Mouse (Mus musculus) heart, embryonic 16.5 days (tissue): Measurements from ENCODE around the gene Tekt5. TPM values are rescaled to one million over a fixed set of nuclear protein-coding genes. Genes with fewer than 3 reads are reported as not detected.

Experiments
- ATAC-seq: fragments of 200-750 bp; cut with Nextera tagmentation; replicated peaks from 2 replicates; pipeline ENCODE4 v1.8.0; 2017; ENCODE audit warnings: moderate number of reproducible peaks; ENCODE audit not compliant: insufficient read depth, low FRiP score; ENCODE audit errors: extremely low read depth
- H3K27ac ChIP-seq: fragments of 300-500 bp; sonication (generic); 2 replicates; pipeline ENCODE4 v1.5.1; 2014; ENCODE audit warnings: mild to moderate bottlenecking, low read length, control low read depth, moderate library complexity
- H3K27me3 ChIP-seq: fragments of 300-500 bp; sonication (generic); 2 replicates; pipeline ENCODE4 v1.6.1; 2014; ENCODE audit warnings: low read length, mixed read lengths; ENCODE audit not compliant: control insufficient read depth, insufficient read depth
- H3K36me3 ChIP-seq: fragments of 300-500 bp; sonication (generic); 2 replicates; pipeline ENCODE4 v1.6.1; 2014; ENCODE audit not compliant: control insufficient read depth, insufficient read depth
- H3K4me1 ChIP-seq: fragments of 300-500 bp; sonication (generic); 2 replicates; pipeline ENCODE4 v1.6.1; 2014; ENCODE audit warnings: low read length, mixed read lengths; ENCODE audit not compliant: control insufficient read depth, insufficient read depth
- H3K4me2 ChIP-seq: fragments of 300-500 bp; sonication (generic); 2 replicates; pipeline ENCODE4 v1.6.1; 2014; ENCODE audit warnings: low read depth, mild to moderate bottlenecking, control low read depth, low read length
- H3K4me3 ChIP-seq: fragments of 300-500 bp; sonication (generic); 2 replicates; pipeline ENCODE4 v1.5.1; 2014; ENCODE audit warnings: mild to moderate bottlenecking, control low read depth, low read length
- H3K9ac ChIP-seq: fragments of 300-500 bp; sonication (generic); 2 replicates; pipeline ENCODE4 v1.6.1; 2014; ENCODE audit warnings: low read length, control low read depth
- H3K9me3 ChIP-seq: fragments of 300-500 bp; sonication (generic); replicated peaks from 2 replicates; pipeline ENCODE4 v1.6.1; 2016; ENCODE audit warnings: low read length; ENCODE audit not compliant: control insufficient read depth
- WGBS: fragments of 180-500 bp; shearing (Covaris S2); extraction: QIAGEN DNeasy Blood & Tissue Kit; methylation state at CpG from one replicate; pipeline ENCODE4 v1.1.7; 2014; 5-methylcytosine and 5-hydroxymethylcytosine counted together
- polyA plus RNA-seq: library from polyadenylated mRNA; unstranded; fragments of >200 nt; fragmentation: Nextera tagmentation; extraction: Ambion mirVana; gene quantifications from 2 replicates; pipeline ENCODE4 v1.2.1, GENCODE M21; 2015

Tekt5 gene
- polyA plus RNA-seq, 1 experiment from 2014 or later, result 1.3 TPM

DNA sequence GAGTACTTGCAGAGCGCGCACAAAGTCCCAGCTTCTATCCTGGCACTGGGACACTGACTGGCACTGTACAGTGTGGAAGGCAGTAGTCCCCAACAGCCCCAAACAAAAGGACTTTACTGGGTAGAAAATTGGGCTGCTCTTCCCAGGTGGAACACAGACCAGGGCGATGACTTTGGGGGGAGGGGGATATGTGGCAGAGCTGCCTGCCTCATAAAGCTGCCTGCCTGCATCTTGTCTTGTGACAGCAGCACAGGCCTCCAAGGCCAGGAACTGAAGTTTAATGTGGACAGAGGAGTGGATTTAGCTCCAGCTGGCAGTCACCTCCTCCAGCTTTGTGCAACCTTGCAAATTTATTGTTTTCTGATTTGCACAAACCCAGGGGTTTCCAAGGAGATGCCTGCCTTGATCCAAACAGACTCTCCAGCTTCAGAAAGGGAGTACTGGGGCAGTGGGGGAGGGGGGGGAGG is 25.8 kb downstream of the Tekt5 start:
- H3K9me3 ChIP-seq, result no peaks in the 10 kb centered on the region
- H3K4me1 ChIP-seq, result peaks cover 13% of the 10 kb centered on the region
- H3K4me2 ChIP-seq, result no peak overlapping the region
- H3K36me3 ChIP-seq, result no peaks in the 10 kb centered on the region
- 0 out of 2 replicates have a peak overlapping the region, but pooled peaks have one; percentile 27 for H3K27ac ChIP-seq
- no peak overlapping the region for H3K9ac ChIP-seq
- 52% methylated on average over 3 of the region's 3 CpGs for WGBS
- ATAC-seq, result 0 out of 2 replicates have a peak, but pooled peaks have one; percentile 24
- no peak overlapping the region for H3K4me3 ChIP-seq
- no peaks in the 10 kb centered on the region for H3K27me3 ChIP-seq

DNA sequence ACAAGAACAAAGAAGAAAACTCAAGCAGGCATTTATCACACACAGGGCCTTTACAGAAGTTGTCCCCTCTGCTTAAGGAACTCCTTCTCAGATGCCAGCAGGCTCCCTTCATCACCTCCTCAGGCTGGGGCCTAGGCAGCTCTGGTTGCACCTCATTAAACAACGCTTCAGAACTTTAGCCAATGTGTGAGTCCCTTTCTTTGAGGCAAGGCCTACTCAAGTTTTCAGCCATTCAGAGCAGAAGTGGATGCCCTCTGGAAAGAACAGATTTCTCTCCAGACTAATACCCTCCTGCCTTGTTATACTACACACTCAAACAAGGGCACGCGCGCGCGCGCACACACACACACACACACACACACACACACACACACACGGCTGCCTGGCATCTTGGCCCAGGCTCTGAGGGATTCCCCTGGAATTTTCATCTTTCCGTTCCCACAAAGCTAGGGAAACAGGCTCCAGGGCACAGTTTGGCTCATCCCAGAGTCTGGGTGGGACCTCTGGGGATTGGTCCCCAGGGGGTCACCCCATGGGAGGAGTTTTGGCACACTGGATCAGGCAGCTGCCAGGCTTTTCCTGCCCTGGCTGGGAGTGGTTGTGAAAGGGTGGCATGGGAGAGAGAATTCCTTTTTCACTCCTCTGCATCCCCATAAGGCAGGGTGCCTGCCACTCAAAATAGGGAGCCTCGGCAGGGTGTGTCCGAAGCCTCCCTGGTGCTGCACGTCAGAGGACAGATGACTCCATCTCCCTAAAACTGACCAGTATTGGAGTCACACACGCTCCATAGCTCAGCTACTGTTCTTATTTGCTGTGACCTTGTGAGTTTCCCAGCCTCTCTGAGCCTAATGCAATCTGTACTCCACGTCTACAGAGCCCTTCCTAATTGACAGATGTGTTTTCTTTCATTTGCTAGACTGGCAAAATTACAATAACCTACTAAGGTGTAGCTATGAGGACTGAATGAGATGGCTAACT is 28.8 kb downstream of the Tekt5 start:
- Histone ChIP-seq H3K9ac (no peak overlapping the region), H3K9me3 (no peaks in the 10 kb centered on the region), H3K27ac (peak overlapping the region; percentile 62), H3K27me3 (no peaks in the 10 kb centered on the region), H3K36me3 (no peaks in the 10 kb centered on the region), H3K4me1 (peaks cover 12% of the 10 kb centered on the region), H3K4me2 (no peak overlapping the region), H3K4me3 (no peak overlapping the region)
- peak; percentile 57 for ATAC-seq
- WGBS, result 67% methylated on average over 14 of the region's 14 CpGs

DNA sequence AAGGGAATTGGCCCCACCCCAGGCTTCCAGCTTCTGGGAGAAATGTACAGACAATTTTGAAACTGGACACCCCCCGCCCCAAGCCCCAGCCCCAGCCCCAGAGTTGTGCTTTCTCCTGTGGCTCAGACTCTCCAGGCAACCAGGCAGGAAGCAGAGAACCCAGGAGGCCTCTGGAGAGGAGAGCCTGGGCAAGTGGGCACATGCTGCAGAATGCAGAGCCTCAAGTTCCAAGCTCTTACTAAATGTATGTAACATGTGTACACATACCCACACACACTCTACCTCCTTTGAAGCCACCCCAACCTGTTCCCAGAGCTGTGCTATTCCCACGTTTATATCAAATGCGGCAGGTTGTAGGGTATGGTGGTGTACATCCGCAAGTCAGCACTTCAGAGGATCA is 29.5 kb downstream of the Tekt5 start:
- Histone ChIP-seq H3K36me3 (no peaks in the 10 kb centered on the region), H3K4me1 (peaks cover 12% of the 10 kb centered on the region), H3K9ac (no peak overlapping the region), H3K4me2 (no peak overlapping the region), H3K27ac (peak overlapping the region; percentile 62; the same call in 1 of the 2 replicates), H3K9me3 (no peaks in the 10 kb centered on the region), H3K27me3 (no peaks in the 10 kb centered on the region), H3K4me3 (no peak overlapping the region)
- WGBS, result 78% methylated on average over 4 of the region's 4 CpGs
- ATAC-seq, result 0 out of 2 replicates have a peak, but pooled peaks have one; percentile 13

DNA sequence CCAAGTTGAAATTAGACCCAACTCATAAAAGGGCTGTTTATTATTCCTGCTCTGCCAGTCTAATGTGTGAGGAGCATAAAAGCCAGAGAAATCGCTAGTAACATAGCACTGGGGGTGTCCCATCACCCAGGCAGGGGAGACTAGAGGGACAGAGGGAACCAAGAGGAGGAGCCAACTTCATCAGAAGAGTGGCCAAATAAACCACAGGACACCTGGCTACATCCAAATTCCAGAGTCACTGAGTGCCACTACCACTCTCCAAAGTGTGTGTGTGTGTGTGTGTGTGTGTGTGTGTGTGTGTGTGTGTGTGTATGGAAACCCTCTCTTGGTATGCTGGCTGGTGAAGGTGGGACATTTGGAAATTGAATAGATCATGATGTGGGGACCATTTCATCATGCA is 32.2 kb downstream of the Tekt5 start:
- ATAC-seq, result no peak
- Histone ChIP-seq H3K4me2 (no peak overlapping the region), H3K4me3 (no peak overlapping the region), H3K9ac (no peak overlapping the region), H3K36me3 (no peaks in the 10 kb centered on the region), H3K9me3 (no peaks in the 10 kb centered on the region), H3K27ac (no peak overlapping the region), H3K27me3 (no peaks in the 10 kb centered on the region), H3K4me1 (peaks cover 5% of the 10 kb centered on the region)
- WGBS, result 62% methylated on average over 1 of the region's 1 CpGs

DNA sequence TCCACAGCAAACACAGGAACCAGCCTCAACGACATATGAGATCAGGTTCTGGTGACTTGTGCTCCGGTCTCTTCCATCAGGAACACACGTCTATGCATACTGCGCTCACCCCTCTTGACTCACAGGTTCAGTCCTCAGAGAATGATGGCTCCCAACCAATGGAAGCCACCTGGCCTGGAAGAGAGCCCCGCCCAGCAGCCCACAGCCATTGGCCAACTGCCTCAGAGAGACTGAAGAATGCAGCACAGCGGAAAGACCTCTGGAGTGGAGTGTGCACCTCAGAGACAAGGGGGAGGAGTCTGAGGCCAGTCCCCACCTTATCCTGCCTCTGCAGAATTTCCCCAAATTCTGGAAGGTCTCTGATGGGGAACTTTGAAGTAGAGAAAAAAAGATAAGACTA is 36.0 kb downstream of the Tekt5 start:
- no peak overlapping the region for H3K27ac ChIP-seq
- 85% methylated on average over 6 of the region's 6 CpGs for WGBS

DNA sequence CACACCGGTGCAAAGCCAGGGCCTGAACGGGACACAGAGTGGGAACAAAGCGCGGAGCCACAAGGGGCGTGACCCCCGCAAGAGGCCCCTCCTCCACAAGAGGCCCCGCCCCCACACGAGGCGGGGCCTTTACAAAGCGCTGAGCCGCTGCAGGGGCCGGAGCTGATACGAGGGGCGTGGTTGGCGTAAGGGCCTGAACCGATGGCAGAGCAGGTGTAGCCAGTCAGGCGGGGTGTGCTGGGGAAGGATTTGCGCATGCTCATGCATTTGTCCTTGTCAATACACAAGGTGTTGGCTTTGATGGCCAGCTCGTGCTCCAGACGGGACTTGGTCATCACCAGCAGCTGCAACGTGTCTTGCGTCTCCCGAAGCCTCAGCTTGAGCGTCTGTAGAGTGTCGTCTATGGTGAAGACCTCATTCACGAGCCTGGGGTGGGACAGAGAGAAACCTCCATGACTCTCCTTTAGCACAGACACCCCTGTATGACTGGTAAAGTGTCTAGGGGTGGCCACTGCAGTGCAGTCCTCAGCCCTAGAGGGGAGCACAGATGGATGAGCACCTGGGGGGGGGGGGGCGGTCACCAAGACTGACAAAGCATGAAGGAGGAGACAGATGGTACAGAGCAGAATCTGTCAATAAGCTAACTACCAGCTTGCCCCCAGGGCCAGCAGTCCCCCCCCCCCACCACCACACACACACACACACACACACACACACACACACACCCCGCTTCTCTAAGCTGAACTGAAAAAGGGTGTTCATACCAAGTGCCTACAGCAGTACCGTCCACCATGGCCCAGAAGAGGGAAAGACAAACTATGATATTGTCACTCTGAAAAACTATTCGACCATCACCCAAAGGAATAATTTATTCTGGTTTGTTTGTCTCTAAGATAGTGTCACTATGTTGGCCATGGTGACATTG is 37.0 kb downstream of the Tekt5 start:
- Histone ChIP-seq H3K36me3 (no peaks in the 10 kb centered on the region), H3K27ac (no peak overlapping the region), H3K4me3 (peak overlapping the region; percentile 5), H3K4me1 (peaks cover 21% of the 10 kb centered on the region), H3K27me3 (no peaks in the 10 kb centered on the region), H3K4me2 (peak overlapping the region; percentile 47), H3K9me3 (no peaks in the 10 kb centered on the region), H3K9ac (no peak overlapping the region)
- peak; percentile 55 for ATAC-seq
- 16% methylated on average over 29 of the region's 30 CpGs for WGBS

More for the DNA sequence above, 36.0 kb downstream of the Tekt5 start:
- no peak overlapping the region for H3K4me2 ChIP-seq
- H3K4me1 ChIP-seq, result peaks cover 21% of the 10 kb centered on the region
- no peaks in the 10 kb centered on the region for H3K36me3 ChIP-seq
- H3K27me3 ChIP-seq, result no peaks in the 10 kb centered on the region
- H3K9me3 ChIP-seq, result no peaks in the 10 kb centered on the region
- no peak overlapping the region for H3K4me3 ChIP-seq
- no peak overlapping the region for H3K9ac ChIP-seq
- ATAC-seq, result no peak

DNA sequence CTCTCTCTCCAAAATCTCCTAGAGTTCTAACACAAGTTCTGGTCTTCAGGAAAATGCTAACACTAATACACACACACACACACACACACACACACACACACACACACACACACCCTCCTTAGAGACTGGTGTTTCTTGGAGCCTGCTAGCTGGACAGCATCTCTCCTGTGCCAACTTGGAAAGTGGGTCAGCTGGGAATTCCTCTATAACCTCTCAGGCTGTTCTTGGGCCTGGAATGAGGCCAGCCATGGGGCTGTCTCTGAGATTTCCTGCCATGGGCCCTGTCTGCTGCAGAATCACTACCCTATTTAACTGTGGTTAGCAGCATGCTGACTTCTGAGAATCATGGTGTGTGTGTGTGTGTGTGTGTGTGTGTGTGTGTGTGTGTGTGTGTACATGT is 40.3 kb downstream of the Tekt5 start:
- Histone ChIP-seq H3K9ac (no peak overlapping the region), H3K36me3 (no peaks in the 10 kb centered on the region), H3K4me3 (no peak overlapping the region), H3K4me2 (no peak overlapping the region), H3K27ac (peak overlapping the region; percentile 73), H3K4me1 (peaks cover 32% of the 10 kb centered on the region), H3K27me3 (no peaks in the 10 kb centered on the region), H3K9me3 (no peaks in the 10 kb centered on the region)
- peak; percentile 60; the same call in 1 of the 2 replicates for ATAC-seq

DNA sequence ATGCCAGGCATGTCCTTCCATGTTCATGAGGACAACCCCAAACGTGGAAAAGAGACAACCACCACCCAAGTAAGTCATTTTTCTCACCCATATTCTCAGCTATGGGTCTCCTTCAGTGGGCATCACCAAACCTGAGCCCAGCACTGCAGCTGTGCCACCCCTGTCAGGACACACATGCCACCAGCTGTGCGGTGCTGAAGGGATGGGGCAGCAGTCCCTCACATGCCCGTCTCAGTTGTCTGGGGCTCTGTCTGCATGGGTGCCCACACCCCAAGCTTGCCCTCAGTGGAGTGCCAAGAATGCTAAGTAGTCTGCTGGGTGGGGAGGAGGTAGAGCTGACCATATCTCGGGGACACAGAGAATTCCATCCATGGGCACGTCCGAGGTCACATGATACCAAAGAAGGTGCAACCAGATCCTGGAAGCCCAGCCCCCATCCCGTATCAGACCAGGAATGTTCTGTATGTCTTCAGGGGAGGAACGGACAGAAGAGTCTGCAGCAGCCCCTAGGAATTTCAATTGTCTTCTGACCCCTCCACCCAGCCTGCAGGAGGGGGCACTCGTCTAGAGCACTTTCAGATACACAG is 44.1 kb downstream of the Tekt5 start:
- H3K9ac ChIP-seq, result no peak overlapping the region
- peak overlapping the region; percentile 97 for H3K27ac ChIP-seq
- H3K4me2 ChIP-seq, result peak overlapping the region; percentile 34

More for the DNA sequence above, 44.1 kb downstream of the Tekt5 start:
- no peaks in the 10 kb centered on the region for H3K27me3 ChIP-seq
- H3K4me3 ChIP-seq, result 0 out of 2 replicates have a peak overlapping the region, but pooled peaks have one; percentile 7
- H3K9me3 ChIP-seq, result no peaks in the 10 kb centered on the region
- 32% methylated on average over 9 of the region's 9 CpGs for WGBS
- peaks cover 40% of the 10 kb centered on the region for H3K4me1 ChIP-seq
- ATAC-seq, result peak; percentile 65
- H3K36me3 ChIP-seq, result no peaks in the 10 kb centered on the region
